ENCODE assay signal across 19 mouse cellular contexts in the genomic region with DNA sequence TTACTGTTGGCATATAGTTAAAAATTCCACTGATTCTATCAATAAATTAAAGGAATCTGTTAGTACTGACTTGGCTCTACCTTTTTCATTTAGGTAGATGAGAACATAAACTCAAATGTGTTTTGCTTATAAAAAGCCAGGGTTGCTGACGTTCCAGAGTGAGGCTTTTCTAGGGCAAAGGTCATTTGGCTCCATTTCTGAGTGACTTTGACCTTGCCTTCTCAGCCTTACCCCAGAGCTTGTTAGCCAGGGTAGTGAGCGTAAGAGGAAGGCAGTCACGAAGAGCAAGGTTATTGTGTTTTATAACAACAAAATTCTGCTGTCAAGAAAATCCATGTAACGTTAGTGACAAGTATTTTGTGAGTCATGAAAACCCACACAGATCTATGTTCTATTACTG. TPM values are rescaled to one million over a fixed set of nuclear protein-coding genes. Genes with fewer than 3 reads are reported as not detected.
DNase-seq lines count a peak whose midpoint lies in the region; ATAC-seq and TF ChIP-seq lines count a peak whose summit lies in the region.
"Had no signal": no experiment of that assay in that cellular context is flagged by ENCODE, and none has a peak within 500 bp of the region (broad histone marks: within the 10 kb centered on the region; RNA-seq: fewer than 3 reads in every experiment).

No protein-coding gene starts in this region.

- H3K36me3 ChIP-seq in kidney, embryonic 14.5 days (ENCODE audit: control insufficient read depth, insufficient read depth, low read length): no peaks in the 10 kb centered on the region; the same call in 1 of the 2 replicates
- no peaks in the 10 kb centered on the region for H3K36me3 ChIP-seq in liver, postnatal 0 days (replicated peaks; ENCODE audit: insufficient read depth, low read length)
- no peaks in the 10 kb centered on the region for H3K36me3 ChIP-seq in liver, embryonic 11.5 days (ENCODE audit: control insufficient read depth, insufficient read depth, low read length)
- no peaks in the 10 kb centered on the region; the same call in 1 of the 2 replicates for H3K36me3 ChIP-seq in kidney, postnatal 0 days (ENCODE audit: insufficient read depth, low read length)
- 0 out of 2 replicates have a peak, but pooled peaks cover 1% of the 10 kb centered on the region for H3K36me3 ChIP-seq in small intestine, adult 2 months (ENCODE audit: control insufficient read depth, insufficient read depth, low read length)
- H3K36me3 ChIP-seq: forebrain, embryonic 15.5 days; heart, embryonic 10.5 days had no signal

- TF ChIP-seq POLR2A in small intestine, adult 2 months (IDR thresholded peaks at IDR 0.05; ENCODE audit: low read depth, low read length): no peak

- no peak overlapping the region for H3K4me2 ChIP-seq in kidney, embryonic 14.5 days (replicated peaks; ENCODE audit: low read depth, low read length)
- H3K4me2 ChIP-seq in liver, postnatal 0 days (ENCODE audit: low read depth, low read length): no peak overlapping the region
- no peak overlapping the region for H3K4me2 ChIP-seq in liver, embryonic 11.5 days
- no peak overlapping the region for H3K4me2 ChIP-seq in kidney, postnatal 0 days (ENCODE audit: low read length)
- H3K4me2 ChIP-seq: forebrain, embryonic 15.5 days; hindbrain, embryonic 14.5 days; midbrain, embryonic 11.5 days had no signal

- H3K27me3 ChIP-seq in kidney, embryonic 14.5 days (ENCODE audit: control insufficient read depth, insufficient read depth, low read length): no peaks in the 10 kb centered on the region
- H3K27me3 ChIP-seq in liver, postnatal 0 days (ENCODE audit: insufficient read depth, low read length): no peaks in the 10 kb centered on the region
- H3K27me3 ChIP-seq in liver, embryonic 11.5 days (replicated peaks; ENCODE audit: control insufficient read depth, insufficient read depth, low read length): no peaks in the 10 kb centered on the region
- H3K27me3 ChIP-seq in kidney, postnatal 0 days (ENCODE audit: insufficient read depth, low read length): no peaks in the 10 kb centered on the region
- no peaks in the 10 kb centered on the region for H3K27me3 ChIP-seq in small intestine, adult 2 months (ENCODE audit: control insufficient read depth, insufficient read depth, low read length)
- H3K27me3 ChIP-seq: forebrain, embryonic 15.5 days had no signal

- H3K27ac ChIP-seq in kidney, embryonic 14.5 days (ENCODE audit: low read depth, low read length): no peak overlapping the region
- H3K27ac ChIP-seq in liver, postnatal 0 days (ENCODE audit: low read depth): peak overlapping the region; percentile 89
- no peak overlapping the region for H3K27ac ChIP-seq in liver, embryonic 11.5 days (ENCODE audit: low read depth, low read length)
- H3K27ac ChIP-seq in kidney, postnatal 0 days: peak overlapping the region; percentile 58; the same call in 1 of the 2 replicates
- H3K27ac ChIP-seq in small intestine, adult 2 months (ENCODE audit: insufficient read depth, low read depth, low read length): peak overlapping the region; percentile 95
- H3K27ac ChIP-seq: embryonic facial prominence, embryonic 10.5 days; forebrain, embryonic 15.5 days; heart, embryonic 10.5 days; hindbrain, embryonic 14.5 days had no signal

- TF ChIP-seq EP300 in liver, postnatal 0 days (IDR thresholded peaks at IDR 0.05; ENCODE audit: low read depth): 0 out of 2 replicates have a peak, but pooled peaks have one; percentile 37

- no peak for ATAC-seq in kidney, embryonic 14.5 days (ENCODE audit: low FRiP score, low TSS enrichment)
- peak; percentile 86 for ATAC-seq in liver, postnatal 0 days
- no peak for ATAC-seq in liver, embryonic 11.5 days (replicated peaks; ENCODE audit: low FRiP score)
- ATAC-seq in kidney, postnatal 0 days (replicated peaks; ENCODE audit: low FRiP score, low read depth): peak; percentile 80
- ATAC-seq: forebrain, embryonic 15.5 days; inflammation-experienced regulatory T-cells, adult 6 months had no signal

- no peaks in the 10 kb centered on the region for H3K4me1 ChIP-seq in kidney, embryonic 14.5 days (ENCODE audit: control insufficient read depth, insufficient read depth, low read length)
- H3K4me1 ChIP-seq in liver, postnatal 0 days (ENCODE audit: insufficient read depth): peaks cover 28% of the 10 kb centered on the region
- no peaks in the 10 kb centered on the region for H3K4me1 ChIP-seq in liver, embryonic 11.5 days (replicated peaks; ENCODE audit: control insufficient read depth, insufficient read depth, low read length)
- peaks cover 7% of the 10 kb centered on the region; the same call in 1 of the 2 replicates for H3K4me1 ChIP-seq in kidney, postnatal 0 days (replicated peaks; ENCODE audit: insufficient read depth, low read length)
- H3K4me1 ChIP-seq in small intestine, adult 2 months (ENCODE audit: control insufficient read depth, insufficient read depth, insufficient read length, low read length): peaks cover 47% of the 10 kb centered on the region
- H3K4me1 ChIP-seq: embryonic facial prominence, embryonic 10.5 days had no signal

- DNase-seq in kidney, adult 11 months: peak; percentile 73
- DNase-seq in liver, postnatal 0 days: peak; percentile 50
- no peak for DNase-seq in liver, embryonic 11.5 days (ENCODE audit: low spot score)
- no peak for DNase-seq in kidney, postnatal 0 days (ENCODE audit: low spot score)
- DNase-seq in urinary bladder, adult 2 months (ENCODE audit: low spot score): no peak
- no peak for DNase-seq in ovary, postnatal 14 days (ENCODE audit: low spot score)
- DNase-seq: cerebellum, adult 9-10 months; heart, postnatal 4 days; lung, adult 2 months; lung, postnatal 14 days; spleen, adult 18-20 months had no signal

- no peak overlapping the region for H3K4me3 ChIP-seq in kidney, embryonic 14.5 days (ENCODE audit: low read length)
- H3K4me3 ChIP-seq in liver, postnatal 0 days (ENCODE audit: low read depth, low read length): no peak overlapping the region
- no peak overlapping the region for H3K4me3 ChIP-seq in liver, embryonic 11.5 days (ENCODE audit: low read depth, low read length)
- no peak overlapping the region for H3K4me3 ChIP-seq in kidney, postnatal 0 days (replicated peaks; ENCODE audit: low read depth, low read length)
- no peak overlapping the region for H3K4me3 ChIP-seq in small intestine, adult 2 months (ENCODE audit: low read depth, low read length)
- H3K4me3 ChIP-seq: embryonic facial prominence, embryonic 10.5 days; forebrain, embryonic 15.5 days; heart, embryonic 10.5 days had no signal

- no peaks in the 10 kb centered on the region for H3K9me3 ChIP-seq in kidney, embryonic 14.5 days (ENCODE audit: control insufficient read depth, low read length)
- no peaks in the 10 kb centered on the region for H3K9me3 ChIP-seq in liver, postnatal 0 days (ENCODE audit: low read length)
- H3K9me3 ChIP-seq in liver, embryonic 11.5 days (ENCODE audit: control insufficient read depth, low read length): no peaks in the 10 kb centered on the region
- no peaks in the 10 kb centered on the region for H3K9me3 ChIP-seq in kidney, postnatal 0 days (replicated peaks; ENCODE audit: low read length)
- H3K9me3 ChIP-seq: embryonic facial prominence, embryonic 10.5 days; forebrain, embryonic 15.5 days; heart, embryonic 10.5 days had no signal

- no peak overlapping the region for H3K9ac ChIP-seq in kidney, embryonic 14.5 days (ENCODE audit: low read depth, low read length)
- H3K9ac ChIP-seq in liver, postnatal 0 days (replicated peaks): no peak overlapping the region
- H3K9ac ChIP-seq in liver, embryonic 11.5 days (ENCODE audit: low read depth, low read length): no peak overlapping the region
- H3K9ac ChIP-seq in kidney, postnatal 0 days (ENCODE audit: low read depth, low read length): no peak overlapping the region
- H3K9ac ChIP-seq: forebrain, embryonic 15.5 days; hindbrain, embryonic 14.5 days had no signal

- 52% methylated on average over 4 of the region's 4 CpGs for WGBS in kidney, embryonic 14.5 days
- WGBS in liver, postnatal 0 days (ENCODE audit: insufficient replicate concordance): 59% methylated on average over 4 of the region's 4 CpGs
- 70% methylated on average over 4 of the region's 4 CpGs for WGBS in liver, embryonic 11.5 days
- 54% methylated on average over 4 of the region's 4 CpGs for WGBS in kidney, postnatal 0 days
- WGBS in small intestine, adult 2 months: 25% methylated on average over 4 of the region's 4 CpGs

- no peak for TF ChIP-seq CTCF in liver, postnatal 0 days (IDR thresholded peaks at IDR 0.05; ENCODE audit: low read depth)
- no peak for TF ChIP-seq CTCF in kidney, postnatal 0 days (IDR thresholded peaks at IDR 0.05; ENCODE audit: low read depth)
- TF ChIP-seq CTCF in small intestine, adult 2 months (IDR thresholded peaks at IDR 0.05; ENCODE audit: extremely low read depth, insufficient read length, insufficient replicate concordance, low read depth, low read length): no peak

RNA-seq across cellular contexts. Expression of a gene that starts 50.3 kb away (rescaled TPM):
- 38.9 and 50.4 TPM in 2 replicates for polyA plus RNA-seq in kidney, embryonic 14.5 days (2014; fragmentation: Nextera tagmentation; extraction: Ambion mirVana)
- polyA plus RNA-seq in liver, postnatal 0 days (2015; fragmentation: Nextera tagmentation; extraction: Ambion mirVana): 6.6 and 8.0 TPM in 2 replicates
- polyA plus RNA-seq in liver, embryonic 11.5 days (2014; fragmentation: Nextera tagmentation; extraction: Ambion mirVana): 26.6 and 28.3 TPM in 2 replicates
- 34.2 and 37.0 TPM in 2 replicates for polyA plus RNA-seq in kidney, postnatal 0 days (2015; fragmentation: Nextera tagmentation; extraction: Ambion mirVana)
- polyA plus RNA-seq in small intestine, adult 2 months (2012; rRNA removed): 25.3 and 56.2 TPM in 2 replicates
- polyA plus RNA-seq in urinary bladder, adult 2 months (2012; rRNA removed): 29.1 and 34.2 TPM in 2 replicates

Comparison
In these comparisons a context has a peak if more than half of its experiments do, and no peak if none do; other contexts are left out.
1. DNase-seq: peak in kidney, adult 11 months (single experiment) and liver, postnatal 0 days (single experiment); none in liver, embryonic 11.5 days (single experiment), kidney, postnatal 0 days (single experiment), urinary bladder, adult 2 months (single experiment) and ovary, postnatal 14 days (single experiment).
2. ATAC-seq: peak in liver, postnatal 0 days (single experiment) and kidney, postnatal 0 days (single experiment); none in kidney, embryonic 14.5 days (single experiment) and liver, embryonic 11.5 days (single experiment).
3. H3K27ac ChIP-seq: peak in liver, postnatal 0 days (single experiment), kidney, postnatal 0 days (single experiment) and small intestine, adult 2 months (single experiment); none in kidney, embryonic 14.5 days (single experiment) and liver, embryonic 11.5 days (single experiment).